Mouse (Mus musculus) heart, embryonic 13.5 days (tissue): ENCODE measurements around the gene Ddrgk1. TPM values are rescaled to one million over a fixed set of nuclear protein-coding genes. Genes with fewer than 3 reads are reported as not detected.

Source experiments
- ATAC-seq: fragments of 200-750 bp; cut with Nextera tagmentation; 2 replicates; pipeline ENCODE4 v1.8.0; 2017; ENCODE audit warnings: moderate TSS enrichment; ENCODE audit not compliant: insufficient number of reproducible peaks, low FRiP score, low TSS enrichment; ENCODE audit errors: extremely low read depth
- H3K27ac ChIP-seq: fragments of 300-500 bp; sonication (generic); replicated peaks from 2 replicates; pipeline ENCODE4 v1.5.1; 2015; ENCODE audit warnings: moderate library complexity, mild to moderate bottlenecking, inconsistent platforms
- H3K27me3 ChIP-seq: fragments of 300-500 bp; sonication (generic); replicated peaks from 2 replicates; pipeline ENCODE4 v1.6.1; 2015; ENCODE audit warnings: mild to moderate bottlenecking, inconsistent platforms
- H3K36me3 ChIP-seq: fragments of 300-500 bp; sonication (generic); 2 replicates; pipeline ENCODE4 v1.6.1; 2015; ENCODE audit warnings: mild to moderate bottlenecking, inconsistent platforms
- H3K4me1 ChIP-seq: fragments of 300-500 bp; sonication (generic); 2 replicates; pipeline ENCODE4 v1.6.1; 2015; ENCODE audit warnings: inconsistent platforms
- H3K4me2 ChIP-seq: fragments of 300-500 bp; sonication (generic); 2 replicates; pipeline ENCODE4 v1.6.1; 2015; ENCODE audit warnings: inconsistent platforms, mild to moderate bottlenecking, moderate library complexity
- H3K4me3 ChIP-seq: fragments of 300-500 bp; sonication (generic); 2 replicates; pipeline ENCODE4 v1.5.1; 2015; ENCODE audit warnings: moderate library complexity, mild to moderate bottlenecking, inconsistent platforms
- H3K9ac ChIP-seq: fragments of 300-500 bp; sonication (generic); 2 replicates; pipeline ENCODE4 v1.6.1; 2015; ENCODE audit warnings: inconsistent platforms, mild to moderate bottlenecking, moderate library complexity
- H3K9me3 ChIP-seq: fragments of 300-500 bp; sonication (generic); 2 replicates; pipeline ENCODE4 v1.6.1; 2016; ENCODE audit warnings: inconsistent platforms
- WGBS: fragments of 180-500 bp; shearing (Covaris S2); methylation state at CpG from one replicate; pipeline ENCODE4 v1.1.7; 2015; ENCODE audit warnings: mixed read lengths; 5-methylcytosine and 5-hydroxymethylcytosine counted together
- polyA plus RNA-seq: library from polyadenylated mRNA; unstranded; fragments of >200 nt; fragmentation: Nextera tagmentation; extraction: Ambion mirVana; gene quantifications from 2 replicates; pipeline ENCODE4 v1.2.1, GENCODE M21; 2015

Gene Ddrgk1
- polyA plus RNA-seq, 1 experiment from 2014 or later, result 39.4 TPM

DNA sequence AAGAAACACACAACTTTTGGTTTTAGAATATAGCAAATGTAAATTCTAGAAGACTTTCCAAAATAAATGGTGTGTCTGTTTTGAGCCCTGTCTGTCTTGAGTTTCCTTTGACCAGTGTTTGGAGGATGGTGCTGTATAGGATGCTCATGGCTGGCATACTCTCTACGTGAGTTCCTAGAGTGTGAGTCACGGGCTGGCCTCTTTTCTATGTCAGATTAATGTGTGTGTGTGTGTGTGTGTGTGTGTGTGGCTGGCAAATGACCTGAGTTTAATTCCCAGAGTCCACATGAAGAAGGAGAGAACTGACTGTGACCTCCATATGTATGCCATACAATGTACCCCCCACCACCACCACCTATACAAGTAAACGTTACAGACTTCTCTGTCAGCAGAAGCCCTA, 17.1 kb upstream of the Ddrgk1 start:
- Histone ChIP-seq H3K9ac (no peak overlapping the region), H3K27ac (no peak overlapping the region), H3K36me3 (peaks cover 83% of the 10 kb centered on the region), H3K27me3 (no peaks in the 10 kb centered on the region), H3K4me1 (no peaks in the 10 kb centered on the region), H3K4me3 (no peak overlapping the region), H3K9me3 (no peaks in the 10 kb centered on the region), H3K4me2 (no peak overlapping the region)
- ATAC-seq, result no peak
- 82% methylated on average over 3 of the region's 3 CpGs for WGBS

DNA sequence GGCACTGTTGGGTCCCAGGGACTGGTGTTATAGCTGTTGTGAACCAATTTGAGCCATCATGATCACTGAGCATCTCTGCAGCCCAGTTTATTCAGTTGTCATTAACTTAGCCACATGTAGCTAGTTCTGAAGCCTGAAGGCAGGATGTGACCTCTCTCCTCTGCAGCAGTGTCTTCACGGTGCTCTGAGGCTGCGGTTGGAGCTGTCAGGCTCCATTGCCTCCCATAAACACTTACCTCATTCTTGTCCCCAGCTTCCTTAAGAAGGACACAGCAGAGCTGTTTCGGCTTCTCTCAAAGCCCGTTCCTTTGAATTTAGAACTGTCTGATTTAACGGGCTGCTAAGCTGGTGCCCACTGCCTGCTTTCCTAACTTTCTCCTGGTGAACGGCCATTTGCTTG, 15.4 kb upstream of the Ddrgk1 start:
- no peak overlapping the region for H3K27ac ChIP-seq
- H3K4me2 ChIP-seq, result no peak overlapping the region

DNA sequence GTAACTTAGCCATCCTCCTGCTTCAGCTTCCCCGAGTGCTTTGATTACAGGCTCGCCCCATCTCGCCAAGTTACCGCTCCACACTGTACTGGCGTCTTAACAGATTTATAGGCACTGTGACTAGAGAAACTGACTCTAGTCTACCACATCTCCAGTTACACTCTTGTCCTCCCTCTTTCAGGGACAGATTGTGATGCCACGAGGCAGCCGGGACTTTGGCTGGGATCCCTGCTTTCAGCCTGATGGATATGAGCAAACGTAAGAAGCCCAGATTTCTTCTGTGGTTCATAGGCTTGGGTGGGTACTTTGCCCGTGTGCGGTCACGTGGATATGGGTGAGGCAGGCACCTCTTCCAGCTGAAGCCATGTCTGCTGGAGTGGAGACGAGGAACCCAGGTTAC, 14.7 kb upstream of the Ddrgk1 start:
- Histone ChIP-seq H3K4me3 (no peak overlapping the region), H3K36me3 (peaks cover 97% of the 10 kb centered on the region), H3K9ac (no peak overlapping the region), H3K9me3 (no peaks in the 10 kb centered on the region), H3K4me1 (no peaks in the 10 kb centered on the region), H3K4me2 (no peak overlapping the region), H3K27me3 (no peaks in the 10 kb centered on the region), H3K27ac (no peak overlapping the region)
- WGBS, result 95% methylated on average over 12 of the region's 12 CpGs
- ATAC-seq, result no peak

More for the DNA sequence above, 15.4 kb upstream of the Ddrgk1 start:
- Histone ChIP-seq H3K4me3 (no peak overlapping the region), H3K4me1 (no peaks in the 10 kb centered on the region), H3K36me3 (peaks cover 98% of the 10 kb centered on the region), H3K27me3 (no peaks in the 10 kb centered on the region), H3K9ac (no peak overlapping the region), H3K9me3 (no peaks in the 10 kb centered on the region)
- no peak for ATAC-seq
- WGBS, result 92% methylated on average over 6 of the region's 6 CpGs

DNA sequence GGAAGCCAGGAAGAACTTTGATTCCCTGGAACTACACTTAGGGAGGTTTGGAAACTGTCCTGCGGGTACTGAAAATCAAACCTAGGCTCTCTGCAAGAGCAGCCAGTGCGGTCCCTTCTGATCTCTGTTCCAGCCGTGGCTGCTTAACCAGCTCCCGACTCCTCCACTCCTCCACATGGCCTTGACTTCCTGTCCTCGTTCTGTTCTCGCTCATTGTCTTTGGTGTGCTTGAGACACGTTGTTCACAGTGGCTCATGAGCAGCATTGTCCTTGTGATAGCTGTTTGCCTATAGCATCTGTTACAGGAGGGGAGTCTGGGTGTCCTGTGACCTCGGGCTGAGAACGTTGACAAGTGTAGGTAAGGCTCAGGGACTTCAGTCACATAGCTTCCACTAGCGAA, 12.8 kb upstream of the Ddrgk1 start:
- Histone ChIP-seq H3K27ac (no peak overlapping the region), H3K4me3 (no peak overlapping the region), H3K27me3 (no peaks in the 10 kb centered on the region), H3K9ac (no peak overlapping the region), H3K4me1 (no peaks in the 10 kb centered on the region), H3K9me3 (no peaks in the 10 kb centered on the region), H3K36me3 (peaks cover 98% of the 10 kb centered on the region), H3K4me2 (no peak overlapping the region)
- no peak for ATAC-seq
- WGBS, result 73% methylated on average over 10 of the region's 10 CpGs

DNA sequence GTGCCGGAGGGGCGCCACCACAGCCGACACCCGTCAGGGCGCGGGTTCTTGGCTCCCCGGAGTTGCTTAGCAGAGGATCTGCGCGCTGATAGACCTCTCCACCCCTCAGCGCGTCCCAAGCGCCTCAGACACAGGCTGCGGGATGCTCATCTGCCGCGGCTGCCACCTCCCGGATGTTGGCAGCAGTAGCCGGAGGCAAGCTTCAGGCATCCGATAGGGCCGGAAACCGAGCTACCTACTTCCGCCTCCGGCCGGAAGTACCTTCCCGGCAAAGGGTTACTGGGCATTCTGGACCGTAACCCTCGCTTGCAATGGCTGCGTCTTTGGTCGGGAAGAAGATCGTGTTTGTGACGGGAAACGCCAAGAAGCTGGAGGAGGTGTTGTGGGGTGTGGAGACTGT, 3.1 kb upstream of the Ddrgk1 start, which contains the start of gene Itpa:
Gene Itpa (plus strand): TSS at position 52 of the 400 bp plus-strand sequence.
- Histone ChIP-seq H3K4me1 (peaks cover 41% of the 10 kb centered on the region), H3K9ac (peak within 1 kb of the TSS; percentile 82), H3K4me2 (peak within 1 kb of the TSS; percentile 79), H3K9me3 (no peaks in the 10 kb centered on the region), H3K27me3 (no peaks in the 10 kb centered on the region), H3K4me3 (peak within 1 kb of the TSS; percentile 63), H3K27ac (peak within 1 kb of the TSS; percentile 79), H3K36me3 (peaks cover 24% of the 10 kb centered on the region)
- under 1% methylated on average over 31 of the region's 31 CpGs for WGBS
- ATAC-seq, result peak; percentile 51; the same call in 1 of the 2 replicates

DNA sequence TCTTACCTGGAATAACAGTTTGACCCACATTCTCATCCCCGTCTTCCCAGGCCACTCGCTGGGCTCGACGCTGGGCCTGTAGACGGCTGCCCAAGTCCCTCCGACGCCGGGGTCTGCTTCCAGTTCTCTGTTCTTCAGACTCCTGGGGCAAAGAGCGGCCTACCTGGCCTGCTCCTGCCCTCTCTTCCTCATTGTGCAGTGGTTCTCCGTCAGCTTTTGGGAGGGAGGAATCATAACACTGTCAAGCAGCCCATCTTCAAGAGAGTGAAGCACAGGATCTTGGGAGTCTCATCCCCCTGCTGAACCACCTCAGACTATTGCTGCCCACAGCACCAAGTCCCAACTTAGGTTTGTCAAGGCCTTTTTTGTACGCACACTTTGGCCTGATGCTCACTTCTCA, 1.1 kb downstream of the Ddrgk1 start:
- peak overlapping the region; percentile 99 for H3K27ac ChIP-seq
- H3K9ac ChIP-seq, result peak overlapping the region; percentile 91
- H3K36me3 ChIP-seq, result peaks cover 49% of the 10 kb centered on the region
- peak overlapping the region; percentile 69 for H3K4me3 ChIP-seq
- 92% methylated on average over 11 of the region's 11 CpGs for WGBS
- H3K4me2 ChIP-seq, result peak overlapping the region; percentile 87
- no peaks in the 10 kb centered on the region for H3K27me3 ChIP-seq
- no peak for ATAC-seq
- no peaks in the 10 kb centered on the region for H3K9me3 ChIP-seq
- H3K4me1 ChIP-seq, result peaks cover 28% of the 10 kb centered on the region

DNA sequence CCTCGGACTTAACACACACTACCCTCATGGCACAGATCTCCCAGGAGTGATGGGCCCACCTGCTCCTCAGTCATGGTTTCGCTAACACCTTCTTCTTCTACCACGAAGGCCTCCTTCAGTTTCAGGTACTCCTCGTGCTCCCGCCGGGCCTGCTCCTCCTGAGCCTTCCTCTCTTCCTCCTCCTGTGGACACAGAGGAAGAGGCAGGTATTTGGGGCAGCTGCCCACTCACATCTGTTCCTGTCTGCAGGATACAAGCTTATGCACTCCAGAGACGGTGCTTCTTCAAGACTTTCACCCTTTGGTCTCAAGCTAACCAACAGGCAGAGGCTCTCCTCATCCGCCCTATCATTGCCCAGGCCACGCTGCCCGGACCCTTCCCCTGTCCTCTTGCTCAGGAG, 5.9 kb downstream of the Ddrgk1 start:
- Histone ChIP-seq H3K9me3 (no peaks in the 10 kb centered on the region), H3K9ac (no peak overlapping the region), H3K27me3 (no peaks in the 10 kb centered on the region), H3K36me3 (peaks cover 97% of the 10 kb centered on the region), H3K4me3 (no peak overlapping the region), H3K4me1 (peaks cover 11% of the 10 kb centered on the region), H3K4me2 (no peak overlapping the region), H3K27ac (no peak overlapping the region)
- WGBS, result 92% methylated on average over 10 of the region's 10 CpGs
- ATAC-seq, result no peak

DNA sequence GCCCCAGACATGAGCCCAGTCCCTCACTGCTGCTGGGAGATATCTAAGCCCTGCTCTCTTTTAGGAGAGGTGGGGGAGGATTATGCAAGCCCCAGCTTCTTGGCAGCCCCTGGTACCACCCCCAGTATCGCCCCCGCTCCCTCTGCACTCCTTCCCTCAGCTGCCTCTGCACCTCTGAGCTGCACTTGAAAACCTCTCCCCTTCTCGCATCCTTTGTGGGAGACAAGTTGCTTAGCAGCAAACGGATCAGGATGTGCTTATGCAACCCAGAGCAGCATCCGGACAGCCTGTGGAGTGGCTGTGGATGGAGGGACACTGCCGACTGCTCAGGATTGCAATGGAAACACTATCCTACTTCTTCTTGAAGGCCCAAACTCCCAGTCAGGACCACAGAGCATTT, 6.9 kb downstream of the Ddrgk1 start:
- Histone ChIP-seq H3K36me3 (peaks cover 100% of the 10 kb centered on the region), H3K27me3 (no peaks in the 10 kb centered on the region), H3K4me2 (no peak overlapping the region), H3K9me3 (no peaks in the 10 kb centered on the region), H3K4me1 (peaks cover under 1% of the 10 kb centered on the region; the same call in 1 of the 2 replicates), H3K27ac (no peak overlapping the region), H3K9ac (no peak overlapping the region), H3K4me3 (no peak overlapping the region)
- ATAC-seq, result no peak
- 75% methylated on average over 6 of the region's 6 CpGs for WGBS

DNA sequence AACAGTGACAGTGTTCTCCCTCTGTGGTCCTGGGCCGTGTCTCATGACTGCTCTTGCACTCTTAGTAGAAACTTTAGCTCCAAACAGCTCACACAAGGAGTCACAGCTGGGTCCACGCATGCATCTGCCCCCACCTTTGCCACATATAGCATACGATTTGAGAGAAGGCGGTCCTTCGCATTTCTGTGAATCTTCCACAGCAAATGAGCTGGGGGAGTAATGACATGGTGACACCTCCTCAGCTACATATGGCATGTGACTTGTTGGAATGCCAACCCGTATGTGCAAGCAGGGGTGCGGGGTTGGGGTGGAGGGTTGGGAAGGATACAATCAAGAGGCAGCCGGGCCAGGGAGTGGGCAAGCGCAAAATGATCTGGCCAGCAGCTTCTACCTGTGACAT, 7.9 kb downstream of the Ddrgk1 start:
- no peaks in the 10 kb centered on the region for H3K27me3 ChIP-seq
- no peaks in the 10 kb centered on the region for H3K4me1 ChIP-seq
- WGBS, result 90% methylated on average over 9 of the region's 9 CpGs
- no peak overlapping the region for H3K9ac ChIP-seq
- no peak for ATAC-seq
- H3K4me2 ChIP-seq, result no peak overlapping the region
- no peak overlapping the region for H3K4me3 ChIP-seq
- H3K9me3 ChIP-seq, result no peaks in the 10 kb centered on the region
- no peak overlapping the region for H3K27ac ChIP-seq
- peaks cover 99% of the 10 kb centered on the region for H3K36me3 ChIP-seq

DNA sequence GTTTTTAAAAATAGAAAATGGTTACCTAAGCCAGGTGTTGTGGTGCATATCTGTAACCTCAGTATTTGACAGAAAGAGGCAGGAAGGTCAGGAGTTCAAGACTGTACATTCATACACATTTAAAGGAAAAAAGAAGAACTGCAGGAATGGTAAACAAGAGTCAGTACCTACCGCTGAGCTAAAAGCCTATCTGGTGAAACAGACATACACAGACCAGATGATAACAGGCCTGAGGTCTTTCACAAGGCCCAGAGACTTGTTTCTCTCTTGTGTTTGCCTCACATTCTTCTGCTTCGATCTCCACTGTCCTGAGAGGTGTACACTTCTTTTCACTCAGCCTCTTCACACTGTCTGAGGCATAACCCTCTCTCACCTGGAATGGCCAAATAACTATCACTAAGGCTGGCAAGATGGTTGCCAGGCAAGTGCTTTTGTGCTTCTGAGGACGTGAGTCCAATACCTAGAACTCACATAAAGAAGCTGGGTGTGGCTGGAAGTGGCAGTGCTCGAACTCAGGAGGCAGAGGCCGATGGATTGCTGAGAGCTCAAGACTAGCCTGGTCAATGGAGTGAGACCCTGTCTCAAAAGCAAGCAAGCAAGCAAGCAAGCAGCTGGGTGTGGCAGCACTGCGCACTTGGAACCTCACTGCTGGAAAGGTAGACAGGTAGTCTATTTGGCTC, 8.7 kb downstream of the Ddrgk1 start:
- Histone ChIP-seq H3K4me2 (no peak overlapping the region), H3K4me1 (no peaks in the 10 kb centered on the region), H3K9ac (no peak overlapping the region), H3K27ac (no peak overlapping the region), H3K4me3 (no peak overlapping the region), H3K9me3 (no peaks in the 10 kb centered on the region), H3K27me3 (no peaks in the 10 kb centered on the region), H3K36me3 (peaks cover 99% of the 10 kb centered on the region)
- ATAC-seq, result no peak
- WGBS, result 77% methylated on average over 6 of the region's 6 CpGs

DNA sequence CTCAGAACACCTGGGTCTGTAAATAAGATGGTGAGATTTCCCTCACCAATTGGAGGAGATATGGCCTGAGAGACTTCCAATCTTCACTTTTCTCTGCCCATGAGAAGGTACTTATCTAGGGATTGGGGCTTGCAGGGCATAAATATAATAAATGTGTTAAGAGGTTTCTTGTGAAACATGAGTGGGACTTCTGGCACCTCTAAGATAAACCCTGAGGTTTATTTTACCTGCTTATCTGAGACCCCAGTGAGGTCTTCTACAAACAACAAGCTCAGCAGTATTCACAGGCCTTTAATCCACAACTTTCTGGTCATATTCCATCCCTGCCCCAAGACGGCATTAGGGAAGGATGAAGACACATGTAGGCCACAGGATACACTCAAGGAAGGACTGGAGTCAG, 10.7 kb downstream of the Ddrgk1 start:
- no peak for ATAC-seq
- no peaks in the 10 kb centered on the region for H3K27me3 ChIP-seq
- H3K4me3 ChIP-seq, result no peak overlapping the region
- H3K36me3 ChIP-seq, result peaks cover 94% of the 10 kb centered on the region
- no peaks in the 10 kb centered on the region for H3K4me1 ChIP-seq
- WGBS, result 49% methylated on average over 1 of the region's 1 CpGs
- H3K27ac ChIP-seq, result no peak overlapping the region
- H3K4me2 ChIP-seq, result no peak overlapping the region
- H3K9me3 ChIP-seq, result no peaks in the 10 kb centered on the region
- no peak overlapping the region for H3K9ac ChIP-seq

DNA sequence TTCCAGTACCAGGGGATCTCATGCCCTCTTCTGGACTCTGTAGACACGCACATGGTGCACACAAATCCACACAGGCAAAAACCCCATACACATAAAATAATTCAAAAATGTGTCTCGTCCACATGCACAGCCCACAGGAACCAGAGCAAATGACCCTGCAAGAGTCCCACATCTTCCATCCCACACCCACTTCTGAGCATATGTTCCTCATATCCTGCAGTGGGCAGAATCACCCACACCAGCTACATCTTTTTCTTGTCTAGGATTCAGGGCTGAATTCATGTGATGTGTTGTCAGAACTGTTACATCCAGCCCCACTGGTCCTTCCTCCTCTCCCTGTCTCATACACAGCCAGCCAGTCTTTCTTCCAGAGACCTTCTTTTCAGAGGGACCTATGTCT, 11.2 kb downstream of the Ddrgk1 start:
- no peak for ATAC-seq
- no peak overlapping the region for H3K4me3 ChIP-seq
- no peak overlapping the region for H3K4me2 ChIP-seq
- no peak overlapping the region for H3K27ac ChIP-seq
- no peaks in the 10 kb centered on the region for H3K4me1 ChIP-seq
- no peak overlapping the region for H3K9ac ChIP-seq
- H3K27me3 ChIP-seq, result no peaks in the 10 kb centered on the region
- 92% methylated on average over 2 of the region's 2 CpGs for WGBS
- peaks cover 90% of the 10 kb centered on the region for H3K36me3 ChIP-seq
- H3K9me3 ChIP-seq, result no peaks in the 10 kb centered on the region
